Mouse (Mus musculus) heart, embryonic 11.5 days (tissue): ENCODE results near the gene Jag2. TPM values are rescaled to one million over a fixed set of nuclear protein-coding genes. Genes with fewer than 3 reads are reported as not detected.

ENCODE experiments used
- ATAC-seq: fragments of 200-750 bp; cut with Nextera tagmentation; replicated peaks from 2 replicates; pipeline ENCODE4 v1.8.0; 2017; ENCODE audit warnings: moderate library complexity; ENCODE audit not compliant: insufficient number of reproducible peaks, low FRiP score, low TSS enrichment
- H3K27ac ChIP-seq: fragments of 300-500 bp; sonication (generic); 2 replicates; pipeline ENCODE4 v1.5.1; 2014; ENCODE audit warnings: mild to moderate bottlenecking, low read depth, low read length
- H3K27me3 ChIP-seq: fragments of 300-500 bp; sonication (generic); 2 replicates; pipeline ENCODE4 v1.6.1; 2014; ENCODE audit warnings: mild to moderate bottlenecking, low read length, mixed read lengths; ENCODE audit not compliant: control insufficient read depth, insufficient read depth
- H3K36me3 ChIP-seq: fragments of 300-500 bp; sonication (generic); 2 replicates; pipeline ENCODE4 v1.6.1; 2014; ENCODE audit warnings: mild to moderate bottlenecking, low read length, moderate library complexity, mixed read lengths; ENCODE audit not compliant: control insufficient read depth, insufficient read depth
- H3K4me1 ChIP-seq: fragments of 300-500 bp; sonication (generic); 2 replicates; pipeline ENCODE4 v1.6.1; 2014; ENCODE audit warnings: low read length; ENCODE audit not compliant: control insufficient read depth, insufficient read depth
- H3K4me2 ChIP-seq: fragments of 300-500 bp; sonication (generic); 2 replicates; pipeline ENCODE4 v1.6.1; 2014; ENCODE audit warnings: mild to moderate bottlenecking, moderate library complexity
- H3K4me3 ChIP-seq: fragments of 300-500 bp; sonication (generic); 2 replicates; pipeline ENCODE4 v1.5.1; 2014; ENCODE audit warnings: low read depth, low read length
- H3K9ac ChIP-seq: fragments of 300-500 bp; sonication (generic); 2 replicates; pipeline ENCODE4 v1.6.1; 2014; ENCODE audit warnings: mild to moderate bottlenecking, low read depth, low read length, moderate library complexity
- H3K9me3 ChIP-seq: fragments of 300-500 bp; sonication (generic); replicated peaks from 2 replicates; pipeline ENCODE4 v1.6.1; 2016; ENCODE audit warnings: low read length; ENCODE audit not compliant: control insufficient read depth
- WGBS: fragments of 180-500 bp; shearing (Covaris S2); extraction: QIAGEN DNeasy Blood & Tissue Kit; methylation state at CpG from one replicate; pipeline ENCODE4 v1.1.7; 2014; ENCODE audit not compliant: insufficient replicate concordance; 5-methylcytosine and 5-hydroxymethylcytosine counted together
- polyA plus RNA-seq: library from polyadenylated mRNA; unstranded; fragments of >200 nt; fragmentation: Nextera tagmentation; extraction: Ambion mirVana; gene quantifications from 2 replicates; pipeline ENCODE4 v1.2.1, GENCODE M21; 2014

Gene Jag2
- 1.5 and 2.2 TPM in 2 replicates for polyA plus RNA-seq

DNA sequence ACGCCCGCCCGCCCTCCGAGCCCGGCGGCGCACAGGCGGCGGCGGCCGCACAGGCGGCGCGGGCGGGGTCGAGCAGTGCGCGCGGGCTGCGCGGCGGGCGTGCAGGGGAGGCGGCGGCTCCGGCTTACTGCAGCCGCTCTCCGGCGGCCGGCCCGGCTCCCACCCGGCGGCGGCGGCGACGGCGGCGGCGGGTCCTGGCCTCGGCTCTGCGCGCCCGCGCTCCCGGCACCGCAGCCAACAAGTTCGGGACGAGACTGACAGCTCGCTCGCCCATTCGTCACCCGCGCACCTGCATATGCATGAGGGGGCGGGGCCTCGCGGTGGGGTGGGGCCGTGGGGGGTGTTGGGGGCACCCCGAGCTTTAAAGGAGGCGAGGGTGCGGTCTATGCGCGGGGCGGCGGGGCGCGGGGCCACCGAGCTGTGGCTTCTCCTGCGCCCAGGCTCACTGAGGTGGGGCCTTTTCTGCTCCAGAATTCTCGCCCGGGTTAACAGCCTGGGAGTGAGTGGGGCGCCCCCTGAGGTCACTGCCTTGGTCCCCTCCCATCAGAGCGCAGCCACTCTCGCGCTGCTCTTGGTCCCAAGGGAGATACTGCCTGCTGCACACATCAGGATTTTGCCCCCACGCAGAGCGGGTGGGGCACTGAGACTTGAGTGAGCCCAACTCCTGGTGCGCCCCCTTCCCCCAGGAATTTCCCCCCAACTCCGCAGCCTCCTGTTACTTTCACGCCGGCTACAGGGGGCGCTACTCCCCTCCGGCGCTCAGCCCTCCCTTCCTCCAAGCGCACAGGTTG lies at the start of gene Jag2:
Gene Jag2, minus strand, starts transcription at position 215 of the 791 bp plus-strand sequence.
- Histone ChIP-seq H3K36me3 (no peaks in the 10 kb centered on the region), H3K9me3 (no peaks in the 10 kb centered on the region), H3K9ac (peak within 1 kb of the TSS; percentile 62; the same call in 1 of the 2 replicates), H3K4me1 (peaks cover 18% of the 10 kb centered on the region), H3K27ac (peak within 1 kb of the TSS; percentile 15; the same call in 1 of the 2 replicates), H3K4me2 (peak within 1 kb of the TSS; percentile 96), H3K27me3 (peaks cover 68% of the 10 kb centered on the region), H3K4me3 (peak within 1 kb of the TSS; percentile 57)
- 2% methylated on average over 49 of the region's 85 CpGs for WGBS
- ATAC-seq: peak; percentile 23

DNA sequence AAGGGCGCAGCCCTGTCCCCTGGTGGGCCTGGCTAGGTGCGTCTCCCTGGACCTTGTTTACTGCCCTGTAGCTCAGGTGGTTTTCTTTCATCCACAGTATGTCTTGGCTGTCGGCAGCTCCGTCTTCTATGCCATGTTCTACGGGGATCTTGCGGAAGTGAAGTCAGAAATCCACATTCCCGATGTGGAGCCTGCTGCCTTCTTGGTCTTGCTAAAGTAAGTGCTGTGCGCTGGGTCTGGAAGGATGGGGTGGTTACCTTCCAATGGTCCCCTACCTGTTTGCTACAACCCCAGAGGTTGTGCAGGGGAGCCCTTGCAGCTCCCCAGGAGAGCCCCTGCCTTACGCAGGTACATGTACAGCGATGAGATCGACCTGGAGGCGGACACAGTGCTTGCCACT lies 47.6 kb upstream of the Jag2 start:
- Histone ChIP-seq H3K4me1 (peaks cover 8% of the 10 kb centered on the region), H3K4me2 (peak overlapping the region; percentile 89), H3K9ac (peak overlapping the region; percentile 76), H3K4me3 (peak overlapping the region; percentile 61), H3K27ac (peak overlapping the region; percentile 83), H3K36me3 (peaks cover 40% of the 10 kb centered on the region), H3K9me3 (no peaks in the 10 kb centered on the region), H3K27me3 (no peaks in the 10 kb centered on the region)
- ATAC-seq: peak; percentile 8; the same call in 1 of the 2 replicates
- WGBS: 43% methylated on average over 12 of the region's 12 CpGs

DNA sequence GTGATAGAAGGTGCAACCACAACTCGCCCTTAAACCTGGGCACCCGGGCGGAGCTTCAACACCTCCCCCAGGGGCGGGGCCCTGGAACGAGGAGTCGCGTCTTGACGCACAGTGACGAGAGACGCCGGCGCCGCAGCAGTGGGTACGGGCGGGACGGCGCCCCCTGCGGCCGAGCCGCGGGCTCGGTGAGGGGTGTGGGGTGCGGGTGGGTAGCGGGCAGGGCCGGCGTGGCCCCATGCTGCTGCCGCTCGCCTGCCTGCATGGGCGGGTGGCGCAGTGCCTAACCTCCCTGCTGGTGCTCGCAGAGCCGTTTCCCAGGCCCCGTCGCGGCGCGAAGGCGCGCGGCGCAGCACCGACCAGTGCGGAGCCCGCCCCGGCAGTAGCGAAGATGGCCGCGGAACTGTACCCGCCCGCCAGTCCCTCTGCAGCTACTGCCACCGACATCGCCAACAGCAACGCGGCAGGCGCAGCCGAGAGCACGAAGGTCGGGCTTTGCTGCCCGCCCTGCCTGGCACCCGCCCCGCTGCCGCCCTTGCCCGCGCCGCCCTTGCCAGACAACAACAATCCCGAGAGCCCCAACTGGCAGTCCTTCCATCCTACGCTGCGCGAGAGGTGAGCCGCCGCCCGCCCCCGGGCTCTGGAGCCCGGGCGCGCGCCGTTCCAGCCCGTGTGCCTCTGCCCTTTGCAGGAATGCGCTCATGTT lies 46.9 kb upstream of the Jag2 start, which contains the start of gene Btbd6:
Gene Btbd6, plus strand, starts transcription at position 112 of the 703 bp plus-strand sequence.
- Histone ChIP-seq H3K27me3 (no peaks in the 10 kb centered on the region), H3K4me1 (peaks cover 8% of the 10 kb centered on the region), H3K9ac (peak within 1 kb of the TSS; percentile 76), H3K4me3 (peak within 1 kb of the TSS; percentile 61), H3K4me2 (peak within 1 kb of the TSS; percentile 89), H3K27ac (peak within 1 kb of the TSS; percentile 83), H3K9me3 (no peaks in the 10 kb centered on the region), H3K36me3 (peaks cover 46% of the 10 kb centered on the region)
- 0% methylated on average over 72 of the region's 80 CpGs for WGBS
- ATAC-seq: peak; percentile 88

DNA sequence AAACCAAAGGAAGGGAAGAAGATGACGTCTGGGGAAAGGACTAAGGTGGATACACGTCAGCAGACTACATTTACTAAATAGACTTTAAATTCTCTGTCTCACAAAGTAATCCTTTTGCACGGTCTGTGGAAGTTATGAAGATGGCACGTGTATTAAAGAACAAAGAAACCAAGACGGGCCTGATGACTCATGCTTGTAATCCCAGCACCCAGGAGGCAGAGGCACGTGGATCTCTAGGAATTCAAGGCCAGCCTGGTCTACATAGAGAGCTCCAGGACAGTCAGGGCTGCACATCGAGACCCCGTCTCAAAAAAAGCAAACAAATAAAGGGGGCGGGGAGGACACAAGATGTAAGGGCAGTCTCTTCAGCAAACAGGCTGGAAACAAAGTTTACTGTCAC lies 45.2 kb upstream of the Jag2 start:
- no peak for ATAC-seq
- H3K36me3 ChIP-seq: peaks cover 49% of the 10 kb centered on the region
- H3K27me3 ChIP-seq: no peaks in the 10 kb centered on the region
- H3K9me3 ChIP-seq: no peaks in the 10 kb centered on the region
- no peak overlapping the region for H3K4me2 ChIP-seq
- H3K9ac ChIP-seq: no peak overlapping the region
- 89% methylated on average over 9 of the region's 9 CpGs for WGBS
- peaks cover 8% of the 10 kb centered on the region for H3K4me1 ChIP-seq
- H3K4me3 ChIP-seq: no peak overlapping the region
- H3K27ac ChIP-seq: no peak overlapping the region

DNA sequence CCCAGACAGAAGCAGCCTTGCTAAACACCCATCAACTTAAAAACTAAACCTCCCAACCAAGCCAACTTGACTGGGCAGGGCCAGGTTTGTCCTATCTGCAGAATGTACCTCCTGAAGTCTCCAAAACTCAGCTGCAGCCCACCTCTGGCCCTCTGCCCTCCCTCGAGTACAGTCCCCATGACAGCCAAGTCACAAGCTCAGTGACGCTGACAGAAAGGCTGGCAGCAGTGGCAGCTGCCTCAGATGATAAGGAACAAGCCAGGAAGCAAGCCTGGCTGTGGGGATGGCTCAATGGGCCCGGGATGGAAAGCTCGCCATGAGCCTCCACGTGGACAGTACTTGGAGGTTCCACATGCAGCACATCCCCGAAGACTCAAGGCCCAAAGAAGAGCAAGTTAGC lies 40.0 kb upstream of the Jag2 start:
- H3K27ac ChIP-seq: no peak overlapping the region
- H3K9ac ChIP-seq: no peak overlapping the region
- ATAC-seq: no peak
- no peaks in the 10 kb centered on the region for H3K4me1 ChIP-seq
- H3K4me3 ChIP-seq: no peak overlapping the region
- WGBS: 74% methylated on average over 6 of the region's 6 CpGs
- H3K27me3 ChIP-seq: no peaks in the 10 kb centered on the region
- peaks cover 59% of the 10 kb centered on the region for H3K36me3 ChIP-seq
- no peaks in the 10 kb centered on the region for H3K9me3 ChIP-seq
- no peak overlapping the region for H3K4me2 ChIP-seq

DNA sequence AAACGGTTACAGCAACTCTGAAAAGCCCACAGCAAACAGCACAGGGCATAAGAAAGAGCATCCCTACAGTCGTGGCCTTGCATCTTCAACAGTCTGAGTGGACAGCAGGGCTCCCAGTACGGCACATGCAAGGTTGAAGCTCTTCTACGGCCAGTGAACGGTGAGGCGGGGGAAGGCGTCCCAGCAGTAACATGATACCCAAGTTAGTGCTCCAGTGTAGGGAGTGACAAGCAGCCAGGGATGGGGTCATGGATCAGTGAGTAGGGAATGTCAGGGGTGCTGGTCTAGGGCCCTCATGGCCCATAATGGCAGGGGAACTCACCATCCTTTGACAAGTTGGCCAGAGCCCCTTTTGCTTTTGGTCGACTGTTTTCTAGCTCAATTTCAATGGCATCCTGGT lies 39.4 kb upstream of the Jag2 start:
- ATAC-seq: no peak
- no peak overlapping the region for H3K4me2 ChIP-seq
- no peaks in the 10 kb centered on the region for H3K4me1 ChIP-seq
- H3K9ac ChIP-seq: no peak overlapping the region
- 74% methylated on average over 8 of the region's 8 CpGs for WGBS
- no peaks in the 10 kb centered on the region for H3K9me3 ChIP-seq
- H3K4me3 ChIP-seq: no peak overlapping the region
- no peak overlapping the region for H3K27ac ChIP-seq
- H3K36me3 ChIP-seq: peaks cover 64% of the 10 kb centered on the region
- no peaks in the 10 kb centered on the region for H3K27me3 ChIP-seq

DNA sequence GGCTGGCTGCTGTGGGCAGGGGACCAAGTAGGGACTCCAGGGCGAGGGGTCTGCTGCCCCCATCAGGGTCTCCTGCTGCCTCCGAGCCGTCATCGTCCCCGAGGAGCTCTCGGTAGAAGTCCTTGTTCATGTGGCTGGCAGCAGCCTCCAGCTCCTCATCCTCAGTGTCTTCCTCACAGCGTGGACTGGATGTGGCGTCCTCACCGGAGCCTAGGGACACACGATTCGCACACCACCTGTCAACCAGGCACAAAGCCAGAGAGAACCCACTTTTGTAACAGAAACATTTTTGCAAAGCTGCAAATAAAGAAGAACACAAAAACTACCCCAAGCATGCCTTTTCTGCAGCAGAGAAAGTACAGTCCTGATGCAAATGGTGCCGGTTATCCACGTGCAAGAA lies 36.2 kb upstream of the Jag2 start:
- H3K36me3 ChIP-seq: peaks cover 57% of the 10 kb centered on the region
- H3K4me3 ChIP-seq: no peak overlapping the region
- ATAC-seq: no peak
- no peak overlapping the region for H3K9ac ChIP-seq
- H3K4me1 ChIP-seq: no peaks in the 10 kb centered on the region
- no peaks in the 10 kb centered on the region for H3K9me3 ChIP-seq
- no peak overlapping the region for H3K4me2 ChIP-seq
- 92% methylated on average over 13 of the region's 13 CpGs for WGBS
- H3K27ac ChIP-seq: no peak overlapping the region
- no peaks in the 10 kb centered on the region for H3K27me3 ChIP-seq

DNA sequence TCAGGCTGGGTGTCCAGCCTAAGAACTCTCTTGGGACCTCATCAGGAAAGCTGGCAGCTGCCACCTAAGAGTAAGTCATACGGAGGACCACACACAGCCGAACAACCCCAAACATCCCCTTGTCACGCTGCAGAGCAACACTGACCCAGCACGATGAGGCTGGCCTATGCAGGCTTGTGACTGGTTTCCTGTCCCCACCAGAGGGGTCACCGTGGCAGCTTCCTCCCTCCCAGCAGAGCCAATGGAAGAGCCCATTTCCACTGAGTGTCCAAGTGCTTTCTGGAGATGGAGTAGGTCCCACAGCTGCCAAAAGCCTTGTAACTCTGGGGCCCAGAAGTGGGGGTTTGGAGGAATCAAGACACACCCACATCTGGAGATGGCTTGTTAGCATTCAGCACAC lies 32.3 kb upstream of the Jag2 start:
- no peaks in the 10 kb centered on the region for H3K9me3 ChIP-seq
- H3K4me1 ChIP-seq: peaks cover 9% of the 10 kb centered on the region; the same call in 1 of the 2 replicates
- ATAC-seq: no peak
- peaks cover 49% of the 10 kb centered on the region for H3K36me3 ChIP-seq
- H3K9ac ChIP-seq: no peak overlapping the region
- H3K4me2 ChIP-seq: no peak overlapping the region
- H3K4me3 ChIP-seq: no peak overlapping the region
- H3K27ac ChIP-seq: no peak overlapping the region; the same call in 1 of the 2 replicates
- WGBS: 77% methylated on average over 5 of the region's 5 CpGs
- H3K27me3 ChIP-seq: no peaks in the 10 kb centered on the region
